Comparison of ENCODE assay signal across 8 mouse cellular contexts in the genomic region with DNA sequence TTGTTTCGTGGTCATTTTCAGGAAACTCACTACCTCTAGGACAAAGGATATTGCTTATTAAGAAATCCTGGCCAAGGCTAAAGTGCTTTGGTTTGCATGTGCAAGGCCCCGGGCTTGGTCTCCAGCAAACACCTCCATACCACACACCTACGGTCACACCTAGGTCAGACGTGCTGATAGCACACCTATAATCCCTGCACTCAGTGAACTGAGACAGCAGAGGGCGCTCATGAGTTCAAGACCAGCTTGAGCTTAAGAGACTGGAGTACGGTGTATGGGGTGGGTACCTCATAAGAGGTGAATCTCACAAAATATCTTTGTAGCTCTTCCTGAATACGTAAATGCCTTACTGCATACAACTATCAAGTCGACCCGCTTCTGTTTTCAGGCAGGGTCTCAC. TPM values are rescaled to one million over a fixed set of nuclear protein-coding genes. Genes with fewer than 3 reads are reported as not detected.
DNase-seq lines count a peak whose midpoint lies in the region; ATAC-seq and TF ChIP-seq lines count a peak whose summit lies in the region.

No protein-coding gene starts in this region.

- peak; percentile 13 for DNase-seq in heart, adult 8-10 months (ENCODE audit: low spot score)
- DNase-seq in c-Kit-positive CD71-positive TER-119-negative erythroid progenitor cells, embryonic 14.5 days (ENCODE audit: low read depth): peak; percentile 57
- peak; percentile 61 to 70 for DNase-seq in left cerebral cortex, adult 2 months (ENCODE audit: extremely low spot score in 1 of 2, low spot score in 2 of 2)

- no peak overlapping the region for H3K4me3 ChIP-seq in heart, embryonic 12.5 days
- H3K4me3 ChIP-seq in E14TG2a.4 (replicated peaks; ENCODE audit: low read length): no peak overlapping the region
- no peak overlapping the region for H3K4me3 ChIP-seq in left cerebral cortex, adult 2 months
- H3K4me3 ChIP-seq in midbrain, embryonic 15.5 days: no peak overlapping the region
- no peak overlapping the region for H3K4me3 ChIP-seq in testis, adult 2 months (ENCODE audit: control insufficient read depth, low read depth, low read length)

- intact Hi-C loops in left cerebral cortex, adult 2 months (cut with DNase I): no loop called here

- 54% methylated on average over 9 of the region's 9 CpGs for WGBS in heart, embryonic 12.5 days
- WGBS in midbrain, embryonic 15.5 days: 60% methylated on average over 9 of the region's 9 CpGs

- H3K9ac ChIP-seq in heart, embryonic 12.5 days: no peak overlapping the region
- no peak overlapping the region for H3K9ac ChIP-seq in midbrain, embryonic 15.5 days

- no peaks in the 10 kb centered on the region for H3K9me3 ChIP-seq in heart, embryonic 12.5 days (replicated peaks)
- no peaks in the 10 kb centered on the region for H3K9me3 ChIP-seq in E14TG2a.4 (ENCODE audit: low read length)
- H3K9me3 ChIP-seq in midbrain, embryonic 15.5 days: no peaks in the 10 kb centered on the region

- peak; percentile 75 for TF ChIP-seq CTCF in E14TG2a.4 (conservative IDR thresholded peaks at IDR 0.05; ENCODE audit: low read length)
- TF ChIP-seq CTCF in left cerebral cortex, adult 2 months (IDR thresholded peaks at IDR 0.05): peak; percentile 86
- peak; percentile 54; the same call in 1 of the 2 replicates for TF ChIP-seq CTCF in testis, adult 2 months (IDR thresholded peaks at IDR 0.05; ENCODE audit: control insufficient read depth, insufficient read depth, insufficient replicate concordance, low read depth, low read length)

- TF ChIP-seq POLR2A in testis, adult 2 months (IDR thresholded peaks at IDR 0.05; ENCODE audit: control insufficient read depth, low read depth, low read length): no peak

- H3K27me3 ChIP-seq in heart, embryonic 12.5 days (replicated peaks): no peaks in the 10 kb centered on the region
- H3K27me3 ChIP-seq in E14TG2a.4 (ENCODE audit: insufficient read depth, low read length): no peaks in the 10 kb centered on the region
- H3K27me3 ChIP-seq in midbrain, embryonic 15.5 days (replicated peaks): no peaks in the 10 kb centered on the region
- H3K27me3 ChIP-seq in testis, adult 2 months (ENCODE audit: control insufficient read depth, insufficient read depth, low read length): no peaks in the 10 kb centered on the region

- H3K4me2 ChIP-seq in heart, embryonic 12.5 days: no peak overlapping the region
- H3K4me2 ChIP-seq in midbrain, embryonic 15.5 days: no peak overlapping the region

- H3K4me1 ChIP-seq in heart, embryonic 12.5 days (replicated peaks): no peaks in the 10 kb centered on the region
- H3K4me1 ChIP-seq in E14TG2a.4 (replicated peaks; ENCODE audit: low read depth, low read length): peaks cover 26% of the 10 kb centered on the region
- H3K4me1 ChIP-seq in midbrain, embryonic 15.5 days: no peaks in the 10 kb centered on the region
- H3K4me1 ChIP-seq in testis, adult 2 months (ENCODE audit: control insufficient read depth, insufficient read depth, low read length): no peaks in the 10 kb centered on the region

- peaks cover 65% of the 10 kb centered on the region for H3K36me3 ChIP-seq in heart, embryonic 12.5 days
- H3K36me3 ChIP-seq in E14TG2a.4 (ENCODE audit: insufficient read depth, low read length): peaks cover 85% of the 10 kb centered on the region
- peaks cover 27% of the 10 kb centered on the region for H3K36me3 ChIP-seq in midbrain, embryonic 15.5 days (replicated peaks)
- no peaks in the 10 kb centered on the region for H3K36me3 ChIP-seq in testis, adult 2 months (ENCODE audit: control insufficient read depth, insufficient read depth, low read length)

- ATAC-seq in heart, embryonic 12.5 days (ENCODE audit: insufficient number of reproducible peaks, low FRiP score): no peak
- peak; percentile 74; the same call in 1 of the 2 replicates for ATAC-seq in erythroid progenitor cell, adult 5-6 weeks (replicated peaks; ENCODE audit: low FRiP score, poor library complexity, severe bottlenecking)
- ATAC-seq in midbrain, embryonic 15.5 days (replicated peaks): 0 out of 2 replicates have a peak, but pooled peaks have one; percentile 27

- H3K27ac ChIP-seq in heart, embryonic 12.5 days (ENCODE audit: poor library complexity, severe bottlenecking): no peak overlapping the region
- H3K27ac ChIP-seq in left cerebral cortex, adult 2 months: peak overlapping the region; percentile 26; the same call in 1 of the 2 replicates
- H3K27ac ChIP-seq in midbrain, embryonic 15.5 days: no peak overlapping the region
- H3K27ac ChIP-seq in testis, adult 2 months (ENCODE audit: control insufficient read depth, insufficient read depth, low read depth, low read length): no peak overlapping the region

RNA-seq across cellular contexts. Expression of gene Ccsap, which starts 24.6 kb away (rescaled TPM):
- 1 to 10 TPM in 1 of 4 experiments, under 1 TPM in 3; 0.44 to 1.4 (median 0.87) TPM for total RNA-seq in heart, adult 8-10 months (2022)
- polyA plus RNA-seq in heart, embryonic 12.5 days (2016; fragmentation: Nextera tagmentation; extraction: Ambion mirVana): 3.3 and 4.1 TPM in 2 replicates
- total RNA-seq in erythroid progenitor cell, adult 5-6 weeks (2015; ENCODE audit: low replicate concordance): 28.1 and 31.4 TPM in 2 replicates
- 35.5 and 42.4 TPM in 2 replicates for total RNA-seq in erythroid progenitor cell, adult 5-6 weeks (2017; ENCODE audit: low replicate concordance)
- total RNA-seq in left cerebral cortex, adult 2 months (2021): 10 to 100 TPM; 65.9 to 75.4 TPM
- 5.4 and 6.0 TPM in 2 replicates for polyA plus RNA-seq in midbrain, embryonic 15.5 days (2015; fragmentation: Nextera tagmentation; extraction: Ambion mirVana)
- 28.2 and 32.0 TPM in 2 replicates for polyA plus RNA-seq in testis, adult 2 months (2012; rRNA removed)

RNA-seq across cellular contexts. Expression of gene Rab4a, which starts 29.7 kb away (rescaled TPM):
- total RNA-seq in heart, adult 8-10 months (2022): 10 to 100 TPM in 3 of 4 experiments, 1 to 10 TPM in 1; 9.4 to 14.1 (median 11.6) TPM
- polyA plus RNA-seq in heart, embryonic 12.5 days (2016; fragmentation: Nextera tagmentation; extraction: Ambion mirVana): 42.3 and 47.2 TPM in 2 replicates
- total RNA-seq in erythroid progenitor cell, adult 5-6 weeks (2015; ENCODE audit: low replicate concordance): 1.7 and 3.6 TPM in 2 replicates
- 3.3 TPM in 1 of 2 replicates, not detected in the other for total RNA-seq in erythroid progenitor cell, adult 5-6 weeks (2017; ENCODE audit: low replicate concordance)
- 10 to 100 TPM; 39.8 to 48.9 TPM for total RNA-seq in left cerebral cortex, adult 2 months (2021)
- polyA plus RNA-seq in midbrain, embryonic 15.5 days (2015; fragmentation: Nextera tagmentation; extraction: Ambion mirVana): 73.5 and 76.3 TPM in 2 replicates
- 5.3 and 8.9 TPM in 2 replicates for polyA plus RNA-seq in testis, adult 2 months (2012; rRNA removed)

RNA-seq across cellular contexts. Expression of gene Acta1, which starts 59.1 kb away (rescaled TPM):
- total RNA-seq in heart, adult 8-10 months (2022): 100 to 1,000 TPM; 223 to 647 (median 436) TPM
- 481 and 483 TPM in 2 replicates for polyA plus RNA-seq in heart, embryonic 12.5 days (2016; fragmentation: Nextera tagmentation; extraction: Ambion mirVana)
- not detected in 2 replicates for total RNA-seq in erythroid progenitor cell, adult 5-6 weeks (2015; ENCODE audit: low replicate concordance)
- total RNA-seq in erythroid progenitor cell, adult 5-6 weeks (2017; ENCODE audit: low replicate concordance): 0.39 and 4.5 TPM in 2 replicates
- 10 to 100 TPM; 11.1 to 12.2 TPM for total RNA-seq in left cerebral cortex, adult 2 months (2021)
- polyA plus RNA-seq in midbrain, embryonic 15.5 days (2015; fragmentation: Nextera tagmentation; extraction: Ambion mirVana): 6.6 TPM in 2 replicates
- polyA plus RNA-seq in testis, adult 2 months (2012; rRNA removed): 0.78 and 15.2 TPM in 2 replicates

Comparison
In these comparisons a context has a peak if more than half of its experiments do, and no peak if none do; other contexts are left out.
1. DNase-seq: peak in every context shown above with its lines; median percentile 66 in left cerebral cortex, adult 2 months; 57 in c-Kit-positive CD71-positive TER-119-negative erythroid progenitor cells, embryonic 14.5 days; 13 in heart, adult 8-10 months.
2. RNA of gene Ccsap, which starts 24.6 kb away (total RNA-seq): 65.9 to 75.4 TPM in left cerebral cortex, adult 2 months and 28.1 to 42.4 TPM in erythroid progenitor cell, adult 5-6 weeks; 0.44 to 1.4 TPM in heart, adult 8-10 months; every median in the first group is over 10 times any median in the second.
3. RNA of gene Acta1, which starts 59.1 kb away (total RNA-seq): 223 to 647 TPM in heart, adult 8-10 months; 11.1 to 12.2 TPM in left cerebral cortex, adult 2 months and 0.39 to 4.5 TPM in erythroid progenitor cell, adult 5-6 weeks; every median in the first group is over 10 times any median in the second.
4. Peak in every context shown above with its lines, with median percentiles within 50 percentile points of each other: CTCF ChIP-seq.